Mouse (Mus musculus) E14TG2a.4 (cell line): Measurements from ENCODE around the gene Apol10b.
"Not testable (repeated sequence)": the region's sequence is repeated elsewhere in the genome, so short reads cannot be mapped to it uniquely, and the experiment has no call there.

Experiments
- CTCF ChIP-seq: conservative IDR thresholded peaks from 2 replicates; pipeline ENCODE4 v1.5.1; 2014; ENCODE audit warnings: low read length
- NANOG ChIP-seq: IDR thresholded peaks from 2 replicates; pipeline ENCODE4 v1.6.1; 2014; ENCODE audit warnings: borderline replicate concordance, low read length, mixed read lengths

DNA sequence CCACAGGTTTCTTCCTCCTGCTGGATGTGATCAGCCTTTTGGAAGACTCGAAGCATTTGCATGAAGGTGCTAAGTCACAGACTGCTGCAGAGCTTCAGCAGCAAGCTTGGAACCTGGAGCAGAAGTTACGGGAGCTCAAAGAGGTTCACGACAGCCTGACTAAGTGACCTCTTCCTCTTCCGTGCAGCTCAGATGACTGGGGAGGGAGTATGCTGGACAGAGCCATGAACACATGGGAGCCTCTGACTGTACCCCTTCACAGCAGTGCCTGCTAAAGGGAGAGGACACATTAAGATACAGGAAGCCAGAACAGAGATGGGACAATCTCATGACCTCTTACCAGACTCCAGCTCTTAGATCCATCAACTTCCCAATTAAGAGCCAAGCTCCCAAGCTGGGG lies 30.5 kb upstream of the Apol10b start:
- TF ChIP-seq CTCF, NANOG: not testable (repeated sequence)
